Mouse (Mus musculus): ENCODE results near the gene Zfp664.

Zfp664 gene

DNA sequence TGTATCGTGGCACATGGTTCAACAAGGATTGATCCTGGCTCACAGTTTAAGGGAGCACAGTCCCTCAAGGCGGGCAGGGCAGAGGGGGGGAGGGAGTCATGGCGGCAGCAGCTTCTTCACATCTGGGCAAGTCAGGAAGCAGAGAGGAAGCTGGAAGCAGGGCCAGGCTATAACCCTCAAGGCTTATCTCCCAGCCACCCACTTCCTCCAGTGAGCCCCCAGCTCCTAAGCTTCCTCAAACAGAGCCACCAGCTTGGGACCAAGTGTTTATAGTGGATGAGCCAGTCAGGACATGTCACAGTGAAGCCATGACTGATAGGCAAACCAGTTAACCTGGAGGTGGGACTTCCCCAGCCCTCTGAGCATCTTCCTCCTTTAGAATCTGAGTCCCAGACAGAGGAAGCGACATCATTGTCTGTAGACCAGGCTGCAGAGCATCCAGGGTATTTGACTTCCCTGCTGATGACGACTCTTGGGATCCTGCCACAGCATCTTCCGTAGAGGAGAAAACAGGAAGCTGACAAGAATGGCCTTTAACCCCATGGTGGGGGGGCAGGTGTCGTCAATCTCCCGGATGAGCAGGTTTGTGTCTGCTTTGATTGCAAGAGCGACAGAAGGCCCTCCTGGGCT lies 67.0 kb downstream of the Zfp664 start:
- DNase-seq (ENCODE audit: low read depth): no peak

- no peak for DNase-seq (ENCODE audit: low read depth)
Observed at GRCm38 (mm10) chr5:124930055-124930439, 67.6 kb downstream of the Zfp664 start.

- DNase-seq (ENCODE audit: low read depth): no peak
Observed at GRCm38 (mm10) chr5:124930603-124931002, 68.1 kb downstream of the Zfp664 start.

DNA sequence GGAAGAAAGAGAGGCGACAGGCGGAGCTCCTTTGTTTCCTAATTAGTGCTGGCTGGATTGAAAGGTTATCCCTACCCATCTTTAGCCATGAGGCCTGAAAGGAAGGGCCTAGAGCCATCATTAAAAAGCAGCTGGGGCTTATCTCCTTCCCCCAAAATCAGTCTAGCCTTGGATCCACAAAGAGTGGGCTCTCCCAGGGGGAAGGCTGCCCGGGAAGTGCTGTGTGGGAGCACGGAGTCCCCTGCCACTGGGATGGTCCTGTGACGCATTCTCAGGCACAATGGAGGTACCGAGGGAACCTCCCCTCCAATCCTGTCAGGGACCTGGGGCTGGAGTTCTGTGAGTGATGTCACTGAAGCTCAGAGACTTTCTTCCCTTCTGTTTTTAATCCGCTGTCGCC lies 68.6 kb downstream of the Zfp664 start:
- no peak for DNase-seq (ENCODE audit: low read depth)

DNA sequence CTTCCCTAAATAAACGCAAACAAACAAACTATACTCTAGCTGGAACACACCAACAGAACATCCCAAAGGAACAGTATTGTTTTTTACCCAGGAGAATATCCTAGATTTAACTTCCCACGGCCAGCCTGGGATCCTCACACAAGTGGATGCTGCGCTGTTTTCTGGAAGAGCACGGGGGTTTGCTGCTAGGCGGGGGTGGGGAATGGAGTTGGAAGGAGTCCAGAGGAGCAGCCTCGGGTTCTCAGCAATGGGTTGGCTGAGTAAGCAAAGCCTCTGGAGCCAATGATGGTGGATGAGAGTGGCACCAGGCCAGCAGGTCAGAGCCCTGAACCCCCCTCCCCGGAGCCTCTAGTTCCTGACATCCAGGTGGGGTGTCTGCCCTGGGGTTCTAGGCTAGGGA lies 72.1 kb downstream of the Zfp664 start:
- DNase-seq (ENCODE audit: low read depth): no peak

DNA sequence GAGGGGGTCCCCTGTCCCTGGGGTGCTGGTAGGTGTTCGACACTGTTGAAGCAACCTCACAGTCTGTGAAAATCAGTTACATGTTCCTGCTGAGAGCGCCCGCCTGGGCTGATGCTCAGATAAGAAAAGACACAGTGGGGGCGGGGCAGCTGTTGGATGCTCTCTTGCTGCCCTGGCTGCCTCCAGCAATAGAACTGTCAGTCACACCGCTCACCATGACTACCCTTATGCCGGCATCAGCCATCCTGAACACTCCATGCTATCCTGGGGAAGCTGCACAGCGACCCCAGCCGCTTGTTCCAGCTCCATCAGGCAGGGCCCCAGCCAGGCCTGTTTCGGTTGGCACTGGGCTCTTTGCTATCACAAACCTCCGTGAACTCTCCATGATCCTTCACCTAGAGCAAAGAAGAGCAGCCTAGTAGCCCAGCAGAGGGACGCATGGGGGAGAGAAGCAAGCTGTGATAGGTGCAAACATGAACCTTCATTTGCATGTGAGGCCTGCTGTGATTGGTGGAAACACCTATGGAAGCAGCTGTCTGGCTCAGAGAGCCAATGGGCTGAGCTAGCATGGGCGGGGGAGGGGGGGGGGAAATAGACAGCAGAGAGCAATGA lies 80.8 kb downstream of the Zfp664 start:
- no peak for DNase-seq (ENCODE audit: low read depth)

GRCm38 (mm10) chr5:124943793-124944383 lies 81.4 kb downstream of the Zfp664 start:
- no peak for DNase-seq (ENCODE audit: low read depth)

DNA sequence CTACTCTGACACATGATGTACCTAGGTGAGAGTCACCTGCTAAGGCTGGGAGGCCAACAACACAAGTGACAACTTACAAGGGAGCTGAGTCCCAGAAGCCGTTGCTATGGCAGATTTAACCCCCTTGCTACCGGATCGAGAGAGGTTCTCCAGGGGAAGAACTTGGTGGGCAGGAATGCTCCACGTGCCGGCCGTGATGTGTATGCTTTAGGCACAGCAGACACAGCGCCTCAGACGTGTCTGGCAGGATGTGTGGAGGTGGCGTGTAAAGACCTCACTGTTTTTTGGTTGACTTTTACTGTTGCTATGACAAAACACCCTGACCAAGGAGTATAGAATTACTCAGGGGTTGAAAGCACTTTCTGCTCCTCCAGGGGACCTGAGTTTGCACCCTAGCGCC lies 81.9 kb downstream of the Zfp664 start:
- DNase-seq (ENCODE audit: low read depth): no peak

DNA sequence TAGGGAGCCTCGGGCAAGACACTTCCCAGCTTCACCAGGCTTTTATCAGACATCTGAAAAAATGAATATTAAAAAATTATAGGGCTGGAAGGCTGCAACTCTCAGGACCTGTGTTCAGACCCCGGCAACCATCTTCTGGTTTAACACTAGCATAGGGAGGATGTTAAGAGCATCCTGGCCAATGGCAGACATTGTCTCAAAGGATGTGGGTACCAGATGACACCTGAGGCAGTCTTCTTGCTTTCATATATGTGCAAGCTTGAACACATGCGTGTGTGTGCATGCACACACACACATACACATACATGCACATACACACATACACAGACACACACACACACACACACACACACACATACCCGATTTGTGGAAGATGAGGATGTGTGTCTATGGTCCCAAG lies 82.6 kb downstream of the Zfp664 start:
- no peak for DNase-seq (ENCODE audit: low read depth)

DNA sequence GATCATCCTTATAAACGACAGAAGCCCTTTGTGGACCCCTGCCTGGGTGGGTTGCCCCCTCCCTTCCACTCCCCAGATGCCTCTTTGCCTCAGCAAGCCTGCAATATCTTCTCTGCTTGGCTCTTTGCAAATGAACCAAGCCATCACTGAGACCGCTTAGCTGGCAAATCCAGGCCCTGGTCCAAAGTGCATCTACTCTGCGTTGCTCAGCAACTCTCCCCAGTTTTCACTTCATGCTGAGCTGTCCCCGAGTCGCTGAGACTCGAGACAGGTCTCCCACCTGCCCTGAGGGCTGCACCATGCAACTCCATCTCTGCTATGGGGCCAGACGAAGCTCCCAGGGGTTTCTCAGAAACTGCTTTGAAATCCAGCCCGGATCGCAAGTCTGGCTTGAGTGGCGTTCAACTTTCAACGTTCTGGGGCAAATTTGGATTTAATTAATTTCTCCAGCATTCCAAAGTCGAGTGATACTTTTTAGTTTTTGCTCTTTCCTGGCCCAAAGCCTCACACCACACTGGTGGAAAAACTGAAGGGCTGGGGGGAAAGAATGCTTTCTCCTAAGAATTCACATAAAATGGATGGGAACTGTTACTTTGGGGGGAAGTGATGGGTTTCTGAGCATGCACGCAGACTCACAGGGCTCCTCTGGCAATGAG lies 88.3 kb downstream of the Zfp664 start:
- no peak for DNase-seq (ENCODE audit: low read depth)

- DNase-seq (ENCODE audit: low read depth): no peak
Observed at GRCm38 (mm10) chr5:124951333-124951732, 88.8 kb downstream of the Zfp664 start.
